Mouse (Mus musculus) heart, postnatal 4 days (tissue): ENCODE results near the gene Cd276. TPM values are rescaled to one million over a fixed set of nuclear protein-coding genes. Genes with fewer than 3 reads are reported as not detected.

ENCODE experiments used
- DNase-seq: peaks from one replicate; pipeline ENCODE4 v3.0.0; 2021
- total RNA-seq, 2 experiments: library from RNA; stranded (reverse); gene quantifications; 2 replicates each; pipeline ENCODE4 v1.2.3; 2021

The Cd276 gene
- total RNA-seq, 2 experiments from 2014 or later = 35.9 to 39.8 TPM

- no peak for DNase-seq
Observed at GRCm38 (mm10) chr9:58510452-58510851, 44.8 kb downstream of the Cd276 start.

DNA sequence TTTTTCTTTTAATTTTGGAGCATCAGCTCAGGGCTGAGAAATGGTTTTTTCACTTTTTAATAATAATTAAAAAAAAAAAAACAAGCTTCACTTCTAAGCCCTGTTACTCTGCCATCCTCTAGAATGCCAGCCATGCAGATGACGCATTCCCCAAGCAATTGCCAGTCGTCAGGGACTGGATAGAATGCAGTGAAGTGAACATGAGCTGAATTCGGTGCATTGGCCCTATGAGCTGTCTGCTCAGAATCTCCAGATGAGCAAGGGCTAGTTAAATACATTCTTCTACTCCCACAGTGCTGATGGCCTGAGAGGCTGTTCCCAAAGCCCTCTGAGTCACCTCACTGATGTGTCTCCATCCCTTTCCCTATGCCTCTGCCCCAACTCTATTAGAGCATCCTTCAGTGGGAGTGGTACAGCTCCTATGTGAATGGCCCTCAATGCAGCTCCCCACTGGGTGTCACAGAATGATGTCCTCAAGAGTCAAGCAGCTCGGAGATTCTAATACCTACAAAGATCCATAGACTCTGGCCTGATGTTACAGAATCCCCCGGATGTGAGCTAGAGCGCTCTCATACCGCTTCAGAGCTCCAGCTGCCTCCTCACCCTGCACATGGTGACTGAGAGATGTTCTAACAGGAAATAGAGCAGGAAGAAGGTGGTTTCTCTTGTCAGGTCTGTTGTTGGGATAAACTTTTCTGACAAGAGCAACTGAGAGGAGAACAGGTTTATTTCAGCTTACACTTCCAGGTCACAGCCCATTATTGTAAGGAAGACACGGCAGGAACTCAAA lies 47.8 kb downstream of the Cd276 start:
- DNase-seq = no peak

DNA sequence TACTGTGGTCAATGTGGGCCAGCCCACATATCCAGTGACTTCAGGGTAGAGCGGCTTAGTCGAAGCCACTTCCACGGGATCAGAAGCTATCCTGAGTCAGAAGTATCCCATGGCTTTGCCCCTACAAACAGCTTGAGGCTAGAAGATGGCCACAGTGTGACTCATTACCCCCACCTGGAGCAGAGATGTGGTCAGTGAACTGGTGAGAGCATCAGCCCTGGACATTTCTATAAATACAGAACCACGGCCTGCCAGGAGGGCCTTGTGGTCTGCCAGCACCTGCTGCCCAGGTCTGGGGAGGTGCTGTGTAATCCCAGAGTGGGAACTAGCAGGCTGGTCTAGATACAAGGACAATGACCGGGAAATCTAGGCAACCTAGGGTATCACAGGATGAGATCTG lies 54.3 kb downstream of the Cd276 start:
- no peak for DNase-seq

- DNase-seq = no peak
Observed at GRCm38 (mm10) chr9:58497942-58498341, 57.3 kb downstream of the Cd276 start.

DNA sequence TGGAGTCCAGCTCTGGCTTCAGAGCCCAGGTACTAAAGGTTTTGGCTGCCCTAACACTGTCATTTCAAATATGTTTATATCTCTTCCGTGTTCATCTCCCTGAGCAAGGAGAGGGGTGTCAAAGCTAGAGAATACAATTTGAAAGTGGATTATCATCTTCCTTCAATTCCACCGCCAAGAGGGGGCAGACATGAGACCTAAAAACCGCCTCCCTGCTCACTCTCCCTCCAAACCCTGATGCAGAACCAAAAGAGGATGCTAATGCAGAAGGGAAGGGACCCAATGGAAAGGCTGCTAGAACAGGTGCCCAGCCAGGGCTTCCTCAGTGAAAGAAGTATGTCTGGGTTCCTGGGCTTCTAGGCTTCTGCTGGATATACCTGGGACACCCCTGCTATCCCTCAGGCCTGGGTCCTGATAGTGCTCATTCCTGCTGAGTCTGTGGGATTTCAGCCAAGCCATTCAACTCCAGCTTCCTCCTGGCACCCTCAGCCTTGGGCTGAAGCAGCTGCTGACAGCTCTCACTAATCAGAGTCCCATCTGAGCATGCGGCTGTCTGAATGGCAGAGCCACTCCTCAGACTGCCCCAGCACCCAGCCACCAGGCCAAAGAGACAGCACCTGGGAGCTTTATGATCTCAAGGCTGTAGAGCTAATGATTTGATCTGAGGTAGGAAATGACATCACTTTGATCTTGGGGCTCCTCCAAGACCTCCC lies 58.6 kb downstream of the Cd276 start:
- DNase-seq = no peak

GRCm38 (mm10) chr9:58495035-58495434 lies 60.2 kb downstream of the Cd276 start:
- DNase-seq = no peak

GRCm38 (mm10) chr9:58490391-58490790 lies 64.8 kb downstream of the Cd276 start:
- DNase-seq = no peak

DNA sequence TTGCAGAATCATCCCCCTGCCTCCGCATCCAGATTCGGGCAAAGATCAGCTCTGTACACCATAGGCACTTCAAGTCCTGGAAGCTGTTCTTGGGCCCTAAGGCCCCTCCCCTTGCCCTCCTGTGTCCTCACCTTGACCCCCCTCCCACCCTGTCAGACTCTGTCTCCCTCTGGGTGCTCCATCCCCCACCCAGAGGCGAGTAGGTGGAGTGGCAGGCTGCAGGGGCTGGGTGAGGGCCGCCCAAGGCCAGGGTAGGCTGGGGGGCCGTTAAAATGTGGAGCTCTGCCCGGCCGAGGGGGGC lies 65.4 kb downstream of the Cd276 start:
- no peak for DNase-seq

- DNase-seq = no peak
Observed at GRCm38 (mm10) chr9:58489133-58489864, 65.9 kb downstream of the Cd276 start.

DNA sequence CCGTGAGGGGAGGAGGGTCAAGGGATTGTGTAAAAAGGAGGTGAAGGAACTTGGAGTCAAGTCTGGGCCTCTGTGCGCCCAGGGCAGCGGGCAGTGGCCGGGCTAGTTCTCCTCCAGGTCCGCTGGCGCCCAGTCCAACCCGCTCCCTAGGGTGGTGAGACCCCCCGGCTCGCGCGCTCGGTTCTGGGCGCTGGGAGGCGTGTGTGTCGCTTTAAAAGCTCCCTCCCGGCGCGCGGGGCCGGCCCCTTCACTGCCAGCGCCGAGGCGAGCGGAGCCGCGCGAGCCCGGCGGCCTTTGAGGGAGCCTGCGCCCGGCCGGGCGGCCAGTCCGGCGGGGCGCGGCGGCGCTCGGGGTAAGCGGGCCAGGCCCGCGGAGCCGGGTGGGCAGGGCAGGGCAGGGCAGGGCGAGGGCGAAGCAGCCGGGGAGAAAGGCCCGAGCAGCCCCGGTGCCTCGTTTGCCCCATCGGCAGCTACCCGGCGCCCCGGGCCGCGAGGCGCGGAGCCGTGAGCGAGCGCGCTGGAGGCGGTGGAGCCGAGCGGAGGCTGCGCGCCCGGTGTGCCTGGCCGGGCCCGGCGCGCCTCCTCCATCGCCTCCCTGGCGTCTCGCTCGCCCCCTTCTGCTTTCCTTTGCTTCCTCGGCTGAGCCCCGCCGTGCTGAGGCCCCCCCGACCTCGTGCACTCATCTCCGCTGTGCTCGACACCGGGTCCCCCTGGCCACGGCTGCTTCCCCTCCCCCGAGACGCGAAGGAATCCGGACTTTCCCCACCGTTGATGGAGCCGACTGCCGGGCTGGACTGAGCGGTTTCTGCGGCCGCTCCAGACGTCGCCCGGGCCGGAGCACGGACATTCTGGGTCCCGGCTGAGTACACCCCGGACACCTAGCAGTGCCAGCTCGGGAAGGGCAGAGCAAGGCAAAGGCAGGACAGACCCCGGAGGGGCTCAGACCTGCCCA lies 67.1 kb downstream of the Cd276 start, which contains the start of gene Insyn1:
Gene Insyn1 (plus strand): TSS at position 753 of the 951 bp plus-strand sequence.
- peak; percentile 73 for DNase-seq

DNA sequence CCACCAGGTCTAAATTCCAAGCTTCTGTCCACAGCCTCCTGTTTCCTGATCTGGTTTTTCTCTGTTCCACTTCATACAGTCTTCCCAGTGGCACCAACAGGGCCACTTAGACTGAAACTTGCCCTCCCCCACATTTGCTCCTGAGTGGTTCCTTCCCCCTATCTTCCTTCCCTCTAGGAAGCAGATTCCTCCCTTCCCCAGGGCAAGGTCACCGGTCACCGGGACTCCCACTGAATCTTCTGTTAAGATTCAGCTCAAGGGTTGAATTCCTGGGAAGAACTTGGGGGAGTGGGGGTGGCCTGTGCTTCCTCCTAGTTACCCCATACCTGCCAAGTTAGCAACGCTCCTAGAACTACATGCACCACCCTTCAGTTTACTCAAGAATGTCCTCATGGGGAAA lies 68.2 kb downstream of the Cd276 start:
- DNase-seq = no peak

Other genes with a start within 250 kb of the Cd276 start
- gene Loxl1, start 242.3 kb downstream of the Cd276 start, total RNA-seq = 10 to 100 TPM; 77.2 to 87.1 TPM
- gene Tbc1d21, start 185.0 kb downstream of the Cd276 start, total RNA-seq = not detected
- 10 to 100 TPM; 10.9 to 12.6 TPM for gene Insyn1, start 66.8 kb downstream of the Cd276 start, total RNA-seq
- 100 to 1,000 TPM; 194 to 206 TPM for gene Nptn, start 26.8 kb upstream of the Cd276 start, total RNA-seq
- 1 to 10 TPM; 1.9 to 4.9 TPM for gene Rec114, start 188.5 kb upstream of the Cd276 start, total RNA-seq